Mouse (Mus musculus) thymus, adult 18-20 months (tissue): ENCODE data around the gene Tardbp.

Experiments used
- DNase-seq, 2 experiments: peaks; one replicate each; pipeline ENCODE4 v3.0.0; 2022; ENCODE audit warnings: mixed read lengths in 2 of 2

Gene Tardbp

DNA sequence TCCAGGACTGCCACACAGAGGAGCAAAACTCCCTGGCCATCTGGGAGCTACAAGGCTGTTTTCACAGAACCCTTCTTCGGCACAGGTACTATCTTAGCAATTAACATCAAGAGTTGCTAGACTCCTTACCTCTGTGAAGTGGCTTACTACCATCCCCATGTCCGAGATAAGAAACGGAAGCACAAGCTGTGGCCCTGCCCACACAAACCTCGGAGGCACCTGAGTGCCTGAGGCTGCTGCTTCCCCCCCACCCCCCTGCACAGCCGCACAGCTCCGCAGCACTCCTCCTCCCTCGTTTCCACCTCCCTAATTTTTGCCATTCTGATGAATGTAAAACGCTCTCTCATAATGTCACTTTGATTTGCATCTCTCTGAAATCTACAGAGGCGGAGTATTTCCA, 11.5 kb upstream of the Tardbp start:
- DNase-seq = no peak

DNA sequence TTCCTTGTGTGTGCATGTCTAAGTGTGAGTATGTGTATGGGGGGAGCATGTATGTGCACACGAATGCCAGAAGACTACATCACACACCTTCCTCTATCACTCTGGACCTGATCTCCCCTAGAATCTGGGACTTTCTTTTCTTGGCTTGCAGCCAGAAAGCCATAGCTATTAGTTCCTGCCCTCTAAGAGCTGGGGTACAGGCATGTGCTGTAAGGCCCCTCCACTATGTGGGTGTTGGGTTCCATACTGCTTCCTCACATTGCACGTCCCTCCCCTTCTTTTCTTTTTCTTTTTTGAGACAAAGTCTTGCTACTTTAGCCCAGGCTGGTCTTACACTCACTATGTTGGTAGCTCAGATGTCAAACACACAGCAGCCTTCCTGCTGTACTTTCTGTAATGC, 8.5 kb upstream of the Tardbp start:
- DNase-seq = no peak

GRCm38 (mm10) chr4:148633395-148634061, 6.7 kb upstream of the Tardbp start:
- no peak for DNase-seq

GRCm38 (mm10) chr4:148632013-148632692, 5.3 kb upstream of the Tardbp start:
- DNase-seq = no peak

DNA sequence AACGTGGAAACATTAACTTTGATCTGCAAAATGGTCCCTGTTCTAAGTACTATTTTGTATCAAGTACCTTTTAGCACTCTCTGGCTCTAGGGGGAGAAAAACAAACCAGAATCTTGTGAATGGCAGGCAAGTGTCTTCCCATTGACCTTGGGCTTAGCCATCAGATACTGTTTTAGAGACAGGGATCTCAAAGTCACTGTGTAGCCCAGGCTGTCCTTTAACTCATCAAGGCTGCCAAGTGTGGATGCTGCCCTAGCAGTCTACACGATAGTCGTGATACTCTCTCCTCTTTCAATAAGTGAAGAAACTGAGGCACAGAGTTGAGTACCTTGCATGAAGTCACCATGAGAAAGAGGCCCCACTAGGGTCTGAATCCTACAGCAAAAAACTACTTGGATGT, 427 bp upstream of the Tardbp start:
- no peak for DNase-seq

- peak in 1 of 2 experiments; percentile 44 for DNase-seq
These were observed 830 bp downstream of the Tardbp start for GRCm38 (mm10) chr4:148625756-148626622.

- no peak for DNase-seq
These were observed 1.8 kb downstream of the Tardbp start for GRCm38 (mm10) chr4:148625010-148625409.

GRCm38 (mm10) chr4:148623609-148624008, 3.2 kb downstream of the Tardbp start:
- DNase-seq = no peak

DNA sequence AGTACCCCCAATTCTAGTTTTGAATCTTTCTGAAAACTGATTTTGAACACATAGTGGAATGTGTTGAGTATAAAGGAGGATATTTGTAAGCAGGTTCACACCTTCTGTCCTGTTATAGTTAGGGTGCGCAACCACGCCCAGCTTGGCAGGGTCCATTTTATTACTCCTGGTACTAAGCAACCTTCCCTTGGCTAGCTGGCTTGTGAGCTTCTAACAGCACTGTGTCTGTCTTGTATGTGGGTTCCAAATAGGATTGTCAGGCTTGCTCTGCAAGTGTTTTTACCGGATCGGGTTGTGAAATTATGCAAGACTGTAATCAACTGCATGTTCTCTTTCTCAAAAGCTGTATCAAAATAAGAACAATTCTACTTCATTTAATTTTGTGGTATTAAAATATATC, 4.3 kb downstream of the Tardbp start:
- DNase-seq = no peak

GRCm38 (mm10) chr4:148620718-148621117, 6.1 kb downstream of the Tardbp start:
- no peak for DNase-seq

DNA sequence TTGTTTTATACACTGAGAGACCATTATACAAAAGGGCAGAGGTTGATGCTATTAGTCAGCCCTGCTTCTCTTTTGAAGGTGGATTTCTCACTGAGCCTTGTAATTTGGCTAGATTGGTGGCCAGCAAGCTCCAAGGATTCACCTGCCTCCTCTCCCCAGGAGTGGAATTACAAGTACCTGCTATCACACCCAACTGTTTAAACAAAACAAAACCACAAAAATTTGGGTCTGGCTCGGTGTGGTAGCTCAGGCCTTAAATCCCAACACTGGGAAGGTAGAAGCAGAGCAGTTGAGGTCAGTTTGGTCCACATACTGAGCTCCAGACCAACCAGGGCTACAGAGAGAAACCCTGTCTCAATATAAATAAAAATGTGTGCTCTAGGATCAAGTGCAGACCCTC, 7.0 kb downstream of the Tardbp start:
- no peak for DNase-seq

GRCm38 (mm10) chr4:148613738-148614137, 13.1 kb downstream of the Tardbp start:
- DNase-seq = no peak

DNA sequence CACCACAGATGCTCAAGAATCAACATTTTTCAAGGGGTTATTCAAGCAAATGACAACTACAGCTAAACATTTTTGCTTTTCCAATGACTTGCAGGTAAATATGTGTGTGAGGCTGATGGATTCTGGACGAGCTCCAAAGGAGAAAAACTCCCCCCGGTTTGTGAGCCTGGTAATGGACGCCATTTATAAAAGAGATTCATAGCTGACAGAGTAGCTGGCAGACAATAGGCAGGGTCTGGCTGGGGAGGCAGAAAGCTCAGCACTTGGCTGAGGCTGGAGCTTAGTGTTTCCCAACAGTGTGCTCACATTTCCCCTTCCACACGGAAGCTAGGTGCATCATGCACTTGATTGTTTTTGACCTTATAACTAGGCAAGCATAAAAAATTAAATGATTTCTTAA, 14.3 kb downstream of the Tardbp start:
- no peak for DNase-seq

DNA sequence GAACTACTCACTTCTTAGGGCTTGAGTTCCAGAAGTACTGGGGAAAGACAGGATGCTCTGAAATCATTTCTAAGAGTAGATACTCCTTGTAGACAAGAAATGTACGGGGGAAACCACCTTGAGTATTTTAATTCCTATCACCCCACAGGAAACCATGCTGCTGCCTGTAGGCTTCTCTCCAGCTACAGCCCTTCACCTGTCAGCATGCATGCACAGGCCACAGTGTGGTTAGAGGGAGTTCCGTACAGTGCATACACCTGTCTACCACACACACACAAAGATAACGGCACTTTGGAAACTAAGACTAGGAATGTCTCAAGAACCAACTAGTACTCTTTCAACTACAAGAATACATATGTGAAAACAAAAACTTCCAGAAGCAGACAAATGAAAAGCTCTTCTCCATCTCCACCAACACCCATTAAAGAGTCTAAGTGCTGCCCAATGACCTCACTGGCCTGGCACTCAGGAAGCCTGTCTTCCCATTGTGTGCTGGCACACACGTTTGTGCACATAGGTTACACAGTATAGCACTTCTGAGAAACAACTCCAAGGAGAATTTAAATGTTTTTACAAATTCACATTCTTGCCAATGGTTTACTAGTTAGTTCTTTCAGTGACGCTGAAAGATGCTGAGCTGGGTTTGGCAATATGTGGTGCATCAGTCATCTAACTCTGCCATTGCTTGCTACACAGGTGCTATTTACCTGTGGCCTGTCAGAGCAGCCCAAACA, 16.0 kb downstream of the Tardbp start:
- DNase-seq = no peak

- no peak for DNase-seq
These were observed 17.0 kb downstream of the Tardbp start for GRCm38 (mm10) chr4:148609805-148610204.

DNA sequence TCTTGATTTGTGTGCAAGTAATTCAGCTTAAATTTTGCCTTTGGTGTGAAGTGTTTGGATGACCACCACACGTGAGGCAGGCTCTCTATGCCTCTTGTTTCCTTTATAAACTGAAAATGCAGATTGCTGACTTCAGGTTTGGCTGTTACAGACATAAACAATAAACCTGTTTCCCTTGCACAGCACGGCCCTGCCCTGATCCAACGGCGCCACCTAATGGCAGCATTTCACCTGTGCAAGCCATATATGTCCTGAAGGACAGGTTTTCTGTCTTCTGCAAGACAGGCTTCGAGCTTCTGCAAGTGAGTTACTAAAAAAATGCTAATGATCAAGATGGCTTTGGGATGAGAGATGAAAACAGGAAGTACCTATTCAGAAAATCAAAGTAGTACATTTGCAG, 19.1 kb downstream of the Tardbp start:
- peak in 1 of 2 experiments; percentile 26 for DNase-seq

- DNase-seq = peak; percentile 30 to 42
These were observed 22.2 kb downstream of the Tardbp start for GRCm38 (mm10) chr4:148604541-148605165.

DNA sequence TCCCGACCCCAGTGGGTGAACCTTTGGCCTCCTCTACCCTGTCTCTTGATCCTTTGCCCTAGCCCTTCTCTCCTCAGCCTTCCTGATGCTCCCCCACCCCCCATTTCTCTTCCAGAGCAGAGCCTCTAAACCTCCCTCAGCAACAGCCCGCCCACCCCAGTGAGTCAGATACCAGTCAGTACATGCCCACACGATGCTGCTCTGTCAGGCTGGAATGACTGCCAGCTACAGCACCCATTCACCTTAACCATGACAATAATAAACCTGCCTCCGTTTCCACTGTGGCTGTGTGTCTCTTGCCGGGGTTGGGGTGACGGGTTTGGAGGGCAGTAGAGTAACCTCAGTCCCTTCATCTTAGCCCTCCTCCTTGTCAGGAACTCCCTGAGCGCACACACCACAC, 22.7 kb downstream of the Tardbp start:
- DNase-seq = no peak

GRCm38 (mm10) chr4:148603376-148604139, 23.3 kb downstream of the Tardbp start:
- DNase-seq = no peak

GRCm38 (mm10) chr4:148602357-148603120, 24.3 kb downstream of the Tardbp start, which contains the start of gene Masp2:
Masp2 (plus strand) TSS chr4:148602554.
- no peak for DNase-seq

DNA sequence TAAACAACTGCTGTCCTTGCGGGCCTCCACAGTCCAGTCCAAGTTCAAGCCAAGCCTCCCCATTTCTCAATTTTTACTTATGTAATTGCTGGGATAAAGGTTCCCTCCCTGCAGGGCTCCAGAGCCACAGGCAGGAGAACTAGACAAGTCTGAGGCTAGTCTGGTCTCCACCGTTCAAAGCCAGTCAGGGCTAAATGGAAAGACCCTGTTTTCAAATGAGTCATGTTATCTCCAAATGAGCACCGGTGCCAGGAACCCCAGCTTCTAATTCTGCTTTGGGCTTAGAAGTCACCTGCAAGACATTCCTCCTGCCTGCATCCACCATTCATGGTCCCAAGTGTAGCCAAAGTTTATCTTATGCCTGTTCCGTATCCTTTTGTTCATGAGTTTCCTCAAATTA, 24.9 kb downstream of the Tardbp start:
- no peak for DNase-seq
